Mouse (Mus musculus): ENCODE measurements at regions not wholly inside any gene's neighbourhood (a gene's known extent, or its start where the extent isn't known, plus 50 kb on each side); places are given as distances from the start of the nearest gene placed in this dataset.

GRCm38 (mm10) chr1:141524193-141524592 is 1278.2 kb downstream of the Kcnt2 start:
- no peak for DNase-seq

- peak; percentile 20 to 39 for DNase-seq
These were observed 1287.2 kb downstream of the Kcnt2 start for GRCm38 (mm10) chr1:141533160-141533559.

All from cerebellum, postnatal 14 days (tissue).